Mouse (Mus musculus): ENCODE measurements around the gene Stradb.

Stradb gene

GRCm38 (mm10) chr1:58959682-58960081 lies 13.6 kb upstream of the Stradb start:
- no peak for DNase-seq (ENCODE audit: low read depth, low spot score)

DNA sequence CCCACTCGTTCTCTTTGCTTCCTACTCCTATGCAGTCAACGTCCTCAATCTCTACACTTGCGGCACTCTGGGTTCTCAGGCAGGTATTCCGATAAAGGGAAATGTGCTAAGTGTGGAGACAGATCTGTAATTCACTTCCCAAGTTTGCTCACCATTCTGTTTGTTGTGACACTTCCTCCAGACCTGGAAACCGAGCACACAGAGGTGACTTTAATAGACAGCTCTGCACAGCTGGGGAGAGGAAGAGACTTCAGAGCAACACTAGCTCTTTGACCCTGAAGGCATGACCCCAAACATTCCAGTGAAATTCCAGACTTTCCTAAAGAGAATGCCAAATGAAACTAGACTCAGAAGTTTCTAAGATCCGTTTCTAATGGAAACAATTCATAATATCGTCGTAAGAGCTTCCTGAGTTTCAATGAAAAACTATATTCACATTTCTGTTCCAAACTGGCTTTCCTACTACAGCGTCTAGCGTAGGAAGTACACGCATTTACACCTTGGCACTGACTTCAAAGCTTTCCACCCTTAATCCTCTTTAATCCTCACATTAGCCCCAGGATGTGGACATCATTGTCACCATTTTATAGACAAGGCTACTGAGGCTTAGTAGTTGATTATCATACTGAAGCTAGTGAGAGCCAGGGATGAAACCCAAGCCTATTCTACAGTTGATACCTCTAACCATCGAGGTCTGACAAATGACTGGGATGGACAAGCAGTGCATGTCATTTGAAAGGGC lies 12.0 kb upstream of the Stradb start:
- peak; percentile 54 for DNase-seq (ENCODE audit: low read depth, low spot score)

- DNase-seq (ENCODE audit: low read depth, low spot score): no peak
Measured at GRCm38 (mm10) chr1:58962418-58962817, 10.9 kb upstream of the Stradb start.

- DNase-seq (ENCODE audit: low read depth, low spot score): no peak
Measured at GRCm38 (mm10) chr1:58962865-58963264, 10.5 kb upstream of the Stradb start.

- no peak for DNase-seq (ENCODE audit: low read depth, low spot score)
Measured at GRCm38 (mm10) chr1:58967534-58967933, 5.8 kb upstream of the Stradb start.

DNA sequence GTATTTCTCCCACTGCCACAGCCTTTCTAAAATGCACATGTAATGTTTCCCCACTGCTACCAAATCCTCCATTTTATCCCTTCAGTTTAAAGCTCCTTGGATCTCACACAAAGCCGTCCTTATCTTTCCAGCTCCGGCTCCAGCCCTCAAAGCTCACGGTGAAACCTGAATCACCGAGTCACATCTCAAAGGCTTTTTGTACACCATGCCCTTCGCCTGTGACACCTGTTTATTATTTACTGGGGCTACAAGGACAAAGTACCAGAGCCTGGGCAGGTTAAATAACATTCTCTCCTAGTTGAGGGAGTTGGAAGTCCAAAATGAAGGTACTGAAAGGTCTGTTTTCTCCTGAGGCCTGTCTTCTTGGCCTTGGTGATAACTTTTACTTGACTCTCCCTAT lies 3.3 kb upstream of the Stradb start:
- DNase-seq (ENCODE audit: low read depth, low spot score): no peak

DNA sequence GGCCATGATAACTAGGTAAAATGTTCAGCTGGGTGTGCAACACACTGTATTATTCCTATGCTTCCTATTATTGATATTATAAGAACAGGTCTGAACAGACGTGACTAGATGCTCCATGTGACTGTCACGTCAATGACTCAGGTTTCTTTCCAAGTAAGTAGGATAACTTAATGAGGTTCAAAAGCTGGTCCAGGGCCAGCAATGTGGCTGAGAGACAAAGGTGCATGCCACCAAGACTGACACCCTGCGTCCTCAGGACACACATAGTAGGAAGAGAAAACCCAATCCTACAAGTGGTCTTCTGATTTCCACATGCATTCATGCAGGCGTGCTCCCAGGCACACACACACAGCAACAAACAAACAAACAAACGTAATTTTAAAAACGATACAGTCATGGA lies 2.2 kb upstream of the Stradb start:
- DNase-seq (ENCODE audit: low read depth, low spot score): no peak

DNA sequence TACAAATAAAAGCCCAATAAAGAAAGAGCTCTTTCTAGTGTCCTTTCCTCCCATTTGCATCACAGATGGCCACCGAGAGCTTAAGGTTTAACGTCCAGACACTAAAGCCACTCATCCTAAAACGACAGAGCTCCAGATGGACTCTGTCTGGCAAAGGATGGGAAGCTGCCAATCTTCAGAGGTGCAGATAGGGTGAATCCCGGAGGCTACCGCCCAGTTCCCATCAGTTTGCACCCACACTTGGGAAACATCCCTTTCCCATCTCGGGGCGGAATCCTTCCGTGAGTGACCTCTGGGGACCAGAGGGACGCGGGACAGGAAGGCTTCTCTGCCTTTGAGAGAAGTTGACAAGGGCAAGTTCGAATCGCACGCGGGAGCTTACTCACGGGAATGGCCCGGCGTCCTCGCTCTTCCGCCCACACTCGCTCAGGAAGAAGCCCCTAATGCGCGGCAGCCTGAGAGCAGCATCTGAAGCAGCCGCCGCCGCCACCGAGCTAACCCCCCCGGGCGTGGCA lies 414 bp upstream of the Stradb start:
- no peak for DNase-seq (ENCODE audit: low read depth, low spot score)

GRCm38 (mm10) chr1:58982276-58982675 lies 9.0 kb downstream of the Stradb start:
- DNase-seq (ENCODE audit: low read depth, low spot score): no peak

DNA sequence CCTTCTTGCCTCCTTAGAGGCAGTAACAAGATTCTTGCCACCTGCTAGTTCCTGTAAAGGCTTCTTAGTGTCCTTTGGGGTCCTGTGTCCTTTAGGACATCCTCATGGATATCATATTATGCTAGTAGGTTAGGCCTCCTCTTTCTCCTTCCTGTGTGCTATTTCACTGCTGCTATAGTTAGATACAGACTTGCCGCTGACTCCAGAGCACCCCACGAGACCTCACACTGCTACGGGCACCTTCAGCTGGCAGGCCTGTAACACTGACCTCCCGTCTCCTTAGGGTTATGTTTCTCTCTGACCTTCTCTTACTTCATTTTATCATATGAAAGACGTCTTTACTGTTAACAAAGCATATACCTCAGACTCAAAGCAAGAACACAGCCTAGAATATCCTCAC lies 11.3 kb downstream of the Stradb start:
- no peak for DNase-seq (ENCODE audit: low read depth, low spot score)

DNA sequence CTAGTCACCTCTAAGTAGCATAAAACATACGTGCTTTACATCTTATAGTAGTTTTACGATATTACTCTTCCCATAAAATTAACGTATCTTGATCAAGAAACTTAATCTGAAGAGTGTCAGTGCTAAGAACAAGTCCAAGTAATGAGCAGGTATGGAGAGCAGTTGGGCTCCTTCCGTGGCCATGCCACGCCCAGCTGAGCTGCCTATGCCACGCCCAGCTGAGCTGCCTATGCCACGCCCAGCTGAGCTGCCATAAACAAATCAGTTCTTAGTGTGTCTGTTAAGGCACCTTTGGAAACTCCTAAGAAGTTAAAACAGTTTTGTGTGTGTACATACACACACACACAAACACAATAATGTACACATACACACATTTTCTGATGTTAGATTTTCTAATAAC lies 19.8 kb downstream of the Stradb start:
- no peak for DNase-seq (ENCODE audit: low read depth, low spot score)

- no peak for DNase-seq (ENCODE audit: low read depth, low spot score)
Measured at GRCm38 (mm10) chr1:58993723-58994122, 20.4 kb downstream of the Stradb start.

GRCm38 (mm10) chr1:58995313-58995712 lies 22.0 kb downstream of the Stradb start:
- no peak for DNase-seq (ENCODE audit: low read depth, low spot score)

- DNase-seq (ENCODE audit: low read depth, low spot score): no peak
Measured at GRCm38 (mm10) chr1:59009250-59009649, 35.9 kb downstream of the Stradb start.

DNA sequence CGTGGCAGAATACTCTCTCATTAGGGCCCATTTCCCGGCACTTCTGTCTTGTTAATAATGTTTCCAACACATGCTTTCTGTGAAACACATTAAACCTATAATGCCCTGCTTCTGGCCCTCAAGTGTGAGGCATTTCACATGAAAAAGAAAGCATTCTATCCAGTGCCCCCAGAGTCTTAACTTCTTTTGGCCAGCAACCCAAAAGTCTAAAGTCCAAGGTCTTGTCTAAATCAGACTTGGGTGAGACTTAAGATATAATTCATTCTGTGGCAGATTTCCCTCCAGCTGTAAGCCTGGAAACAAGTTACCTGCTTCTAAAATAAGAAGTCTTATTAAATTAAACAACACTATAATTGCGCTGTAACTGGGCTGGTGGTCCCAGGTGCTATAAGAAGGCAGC lies 48.2 kb downstream of the Stradb start:
- DNase-seq (ENCODE audit: low read depth, low spot score): no peak

DNA sequence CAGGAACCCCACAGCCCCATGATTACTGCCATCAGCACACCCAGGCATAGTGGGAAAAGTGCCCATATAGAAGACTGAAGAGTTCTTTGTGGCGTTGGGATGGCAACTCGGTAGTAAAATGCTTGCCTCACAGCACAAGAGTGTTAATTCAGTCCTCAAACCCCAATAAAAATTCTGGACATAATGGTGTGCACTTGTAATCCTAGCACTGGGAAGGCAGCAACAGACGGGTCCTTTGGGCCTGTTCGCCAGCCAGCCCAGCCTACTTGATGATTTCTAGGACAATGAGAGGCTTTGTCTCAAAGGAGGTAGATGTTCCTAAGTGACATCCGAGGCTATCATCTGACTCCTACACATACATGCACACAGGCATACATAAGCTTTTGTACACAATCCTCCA lies 64.4 kb downstream of the Stradb start:
- DNase-seq (ENCODE audit: low read depth, low spot score): no peak

Data from forelimb bud, embryonic 11.5 days (tissue).